Comparison of ENCODE assay signal across 8 mouse cellular contexts in genomic region chrX:94542536-94542935, GRCm38 (mm10). TPM values are rescaled to one million over a fixed set of nuclear protein-coding genes. Genes with fewer than 3 reads are reported as not detected.
DNase-seq lines count a peak whose midpoint lies in the region; ATAC-seq and TF ChIP-seq lines count a peak whose summit lies in the region.

No protein-coding gene starts in this region.

- no peak for TF ChIP-seq POLR2A in ES-Bruce4 (IDR thresholded peaks at IDR 0.05; ENCODE audit: insufficient read depth, low read length)
- no peak for TF ChIP-seq POLR2A in embryonic fibroblast, embryonic 13.5 days (IDR thresholded peaks at IDR 0.05; ENCODE audit: low read depth, low read length)

- DNase-seq in heart, adult 18-20 months = peak; percentile 0 to 24
- DNase-seq in heart, postnatal 4 days = no peak
- no peak for DNase-seq in c-Kit-positive CD71-positive TER-119-positive erythroid progenitor cells, embryonic 14.5 days (ENCODE audit: low spot score)
- no peak for DNase-seq in urinary bladder, postnatal 14 days (ENCODE audit: low spot score)

- H3K27me3 ChIP-seq in ES-Bruce4 (ENCODE audit: control insufficient read depth, insufficient read depth, low read length, poor library complexity, severe bottlenecking) = no peaks in the 10 kb centered on the region
- H3K27me3 ChIP-seq in kidney, embryonic 15.5 days = peaks cover 23% of the 10 kb centered on the region
- no peaks in the 10 kb centered on the region for H3K27me3 ChIP-seq in neural tube, embryonic 12.5 days (replicated peaks)

- TF ChIP-seq EP300 in ES-Bruce4 (IDR thresholded peaks at IDR 0.05; ENCODE audit: insufficient read depth, low read depth, low read length) = no peak

- H3K4me2 ChIP-seq in kidney, embryonic 15.5 days = peak overlapping the region; percentile 56
- H3K4me2 ChIP-seq in neural tube, embryonic 12.5 days (replicated peaks) = peak overlapping the region; percentile 53

- ATAC-seq in kidney, embryonic 15.5 days (replicated peaks; ENCODE audit: low FRiP score) = no peak
- ATAC-seq in neural tube, embryonic 12.5 days (ENCODE audit: low FRiP score, low read depth) = no peak

- peak overlapping the region; percentile 74 for H3K4me3 ChIP-seq in ES-Bruce4 (ENCODE audit: low read depth, low read length)
- H3K4me3 ChIP-seq in embryonic fibroblast, embryonic 13.5 days (ENCODE audit: insufficient read depth, low read length) = peak overlapping the region; percentile 39
- peak overlapping the region; percentile 64 for H3K4me3 ChIP-seq in kidney, embryonic 15.5 days (replicated peaks)
- H3K4me3 ChIP-seq in neural tube, embryonic 12.5 days = peak overlapping the region; percentile 19

- H3K27ac ChIP-seq in ES-Bruce4 (ENCODE audit: insufficient read depth, low read length) = peak overlapping the region; percentile 48; the same call in 1 of the 2 replicates
- peak overlapping the region; percentile 38; the same call in 1 of the 2 replicates for H3K27ac ChIP-seq in embryonic fibroblast, embryonic 13.5 days (ENCODE audit: insufficient read depth, low read length)
- H3K27ac ChIP-seq in kidney, embryonic 15.5 days = peak overlapping the region; percentile 85
- peak overlapping the region; percentile 79 for H3K27ac ChIP-seq in neural tube, embryonic 12.5 days

- H3K4me1 ChIP-seq in ES-Bruce4 (ENCODE audit: control insufficient read depth, insufficient read depth, low read length) = no peaks in the 10 kb centered on the region
- H3K4me1 ChIP-seq in embryonic fibroblast, embryonic 13.5 days (ENCODE audit: control insufficient read depth, insufficient read depth, low read length) = no peaks in the 10 kb centered on the region
- peaks cover 10% of the 10 kb centered on the region for H3K4me1 ChIP-seq in kidney, embryonic 15.5 days
- H3K4me1 ChIP-seq in neural tube, embryonic 12.5 days = peaks cover 11% of the 10 kb centered on the region; the same call in 1 of the 2 replicates

- WGBS in kidney, embryonic 15.5 days = 27% methylated on average over 9 of the region's 9 CpGs
- WGBS in neural tube, embryonic 12.5 days = 18% methylated on average over 9 of the region's 9 CpGs

- no peaks in the 10 kb centered on the region for H3K9me3 ChIP-seq in ES-Bruce4 (replicated peaks; ENCODE audit: control insufficient read depth, insufficient read depth, low read length, poor library complexity, severe bottlenecking)
- H3K9me3 ChIP-seq in kidney, embryonic 15.5 days (replicated peaks) = no peaks in the 10 kb centered on the region
- H3K9me3 ChIP-seq in neural tube, embryonic 12.5 days = no peaks in the 10 kb centered on the region

- H3K9ac ChIP-seq in ES-Bruce4 (ENCODE audit: low read depth, poor library complexity, severe bottlenecking) = peak overlapping the region; percentile 86
- peak overlapping the region; percentile 21; the same call in 1 of the 2 replicates for H3K9ac ChIP-seq in kidney, embryonic 15.5 days
- H3K9ac ChIP-seq in neural tube, embryonic 12.5 days = peak overlapping the region; percentile 33; the same call in 1 of the 2 replicates

- peaks cover 7% of the 10 kb centered on the region; the same call in 1 of the 2 replicates for H3K36me3 ChIP-seq in ES-Bruce4 (ENCODE audit: control insufficient read depth, insufficient read depth, low read length, poor library complexity, severe bottlenecking)
- H3K36me3 ChIP-seq in kidney, embryonic 15.5 days = peaks cover 20% of the 10 kb centered on the region
- peaks cover 19% of the 10 kb centered on the region; the same call in 1 of the 2 replicates for H3K36me3 ChIP-seq in neural tube, embryonic 12.5 days

- TF ChIP-seq CTCF in ES-Bruce4 (IDR thresholded peaks at IDR 0.05; ENCODE audit: low read depth, low read length) = no peak
- TF ChIP-seq CTCF in embryonic fibroblast, embryonic 13.5 days (IDR thresholded peaks at IDR 0.05; ENCODE audit: borderline replicate concordance, insufficient read depth, low read length) = no peak

RNA-seq across cellular contexts. Expression of gene Maged1, which starts 0.6 kb away (rescaled TPM):
- 100 to 1,000 TPM in 1 of 2 experiments, 10 to 100 TPM in 1; 99.6 to 103 TPM for total RNA-seq in heart, adult 18-20 months (2021)
- 100 to 1,000 TPM; 269 to 273 TPM for total RNA-seq in heart, postnatal 4 days (2021)
- polyA plus RNA-seq in ES-Bruce4 (2011; ENCODE audit: insufficient read depth, insufficient read length, low read depth, missing spikeins) = 120 and 123 TPM in 2 replicates
- 361 and 412 TPM in 2 replicates for polyA plus RNA-seq in embryonic fibroblast, embryonic 13.5 days (2011; ENCODE audit: insufficient read length, low read depth, missing spikeins)
- 579 and 609 TPM in 2 replicates for polyA plus RNA-seq in kidney, embryonic 15.5 days (2015; fragmentation: Nextera tagmentation; extraction: Ambion mirVana)
- polyA plus RNA-seq in neural tube, embryonic 12.5 days (2016; fragmentation: Nextera tagmentation; extraction: Ambion mirVana) = 951 and 981 TPM in 2 replicates

Comparison
In these comparisons a context has a peak if more than half of its experiments do, and no peak if none do; other contexts are left out.
1. DNase-seq: peak in heart, adult 18-20 months (2 of 2); none in heart, postnatal 4 days (single experiment), c-Kit-positive CD71-positive TER-119-positive erythroid progenitor cells, embryonic 14.5 days (single experiment) and urinary bladder, postnatal 14 days (single experiment).
2. H3K4me3 ChIP-seq: peak in every context shown above with its lines; median percentile 74 in ES-Bruce4; 64 in kidney, embryonic 15.5 days; 39 in embryonic fibroblast, embryonic 13.5 days; 19 in neural tube, embryonic 12.5 days.
3. H3K9ac ChIP-seq: peak in every context shown above with its lines; median percentile 86 in ES-Bruce4; 33 in neural tube, embryonic 12.5 days; 21 in kidney, embryonic 15.5 days.
4. Peak in every context shown above with its lines, with median percentiles within 50 percentile points of each other: H3K27ac ChIP-seq.